Mouse (Mus musculus) stomach, postnatal 0 days (tissue): Measurements from ENCODE around the gene Apoe.

Experiments used
- CTCF ChIP-seq: IDR thresholded peaks from 2 replicates; pipeline ENCODE4 v1.5.1; 2016; ENCODE audit warnings: antibody characterized with exemption, low read depth, mild to moderate bottlenecking, moderate library complexity
- EP300 ChIP-seq: optimal IDR thresholded peaks from 2 replicates; pipeline ENCODE3; 2016; ENCODE audit warnings: antibody characterized with exemption

DNA sequence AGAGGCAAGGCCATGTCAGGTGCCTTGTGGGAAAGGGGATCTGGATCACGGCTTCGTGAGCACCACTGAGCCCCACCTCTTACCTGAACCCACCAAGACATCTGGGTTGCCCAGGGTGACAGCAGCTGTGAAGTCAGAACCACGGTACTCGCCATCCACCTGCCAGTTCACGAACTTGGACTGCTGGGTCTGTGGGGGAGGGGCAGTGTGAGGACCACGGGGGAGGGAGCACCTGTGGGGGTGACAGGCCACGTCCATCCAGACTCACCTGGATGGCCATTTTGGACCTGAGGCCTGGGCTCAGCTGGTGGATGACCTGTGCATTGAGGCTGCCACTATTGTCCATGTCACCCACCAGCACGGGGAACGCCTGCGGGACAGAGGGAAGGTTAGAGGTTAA is 11.7 kb upstream of the Apoe start:
- TF ChIP-seq EP300 (no peak), CTCF (no peak)
